Mouse (Mus musculus) testis, postnatal 14 days (tissue): ENCODE data around the gene Mllt3.

ENCODE experiments used
- DNase-seq: peaks from one replicate; pipeline ENCODE4 v3.0.0; 2021; ENCODE audit warnings: low spot score

Gene Mllt3

GRCm38 (mm10) chr4:87823623-87824022, 209.5 kb downstream of the Mllt3 start:
- no peak for DNase-seq

GRCm38 (mm10) chr4:87823191-87823590, 210.0 kb downstream of the Mllt3 start:
- no peak for DNase-seq

DNA sequence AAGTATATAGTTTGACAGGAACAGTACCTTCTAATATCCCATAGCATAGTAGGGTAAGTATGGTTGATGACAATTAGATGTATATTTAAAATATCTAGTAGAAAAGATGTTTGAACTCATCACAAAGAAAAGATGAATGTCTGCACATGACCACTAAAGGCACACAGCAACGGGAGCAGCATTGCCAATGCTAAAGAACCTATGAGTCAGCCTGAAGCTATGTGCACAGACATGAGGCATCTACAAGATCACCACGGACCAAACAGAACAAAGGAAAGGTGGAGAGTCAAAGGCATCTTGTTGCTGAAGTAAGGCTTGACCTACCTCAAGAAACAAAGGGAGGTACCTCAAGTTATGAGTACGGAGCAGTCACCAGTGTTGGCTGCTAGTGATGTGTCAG, 212.3 kb downstream of the Mllt3 start:
- no peak for DNase-seq

- no peak for DNase-seq
These were observed 214.0 kb downstream of the Mllt3 start for GRCm38 (mm10) chr4:87819182-87819581.

DNA sequence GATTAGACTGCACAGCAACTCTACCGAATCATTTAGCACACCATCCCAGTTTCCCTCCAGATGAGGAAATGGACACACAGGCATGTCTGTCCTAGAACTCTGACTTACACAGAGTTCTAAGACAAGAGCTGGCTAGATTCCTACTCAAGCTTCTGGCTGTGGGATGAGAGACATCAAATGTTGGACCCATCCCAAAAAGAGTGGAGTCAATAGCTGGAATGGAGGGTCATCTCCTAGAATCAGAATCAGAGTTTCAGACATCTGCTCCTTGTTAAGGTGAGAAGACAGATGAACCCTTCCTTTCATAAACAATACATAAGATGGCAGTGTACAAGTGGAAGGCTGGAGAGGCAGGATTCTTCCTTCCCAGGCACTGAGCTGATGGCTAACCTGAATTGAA, 214.9 kb downstream of the Mllt3 start:
- DNase-seq = no peak

GRCm38 (mm10) chr4:87815465-87816108, 217.6 kb downstream of the Mllt3 start:
- DNase-seq = no peak

DNA sequence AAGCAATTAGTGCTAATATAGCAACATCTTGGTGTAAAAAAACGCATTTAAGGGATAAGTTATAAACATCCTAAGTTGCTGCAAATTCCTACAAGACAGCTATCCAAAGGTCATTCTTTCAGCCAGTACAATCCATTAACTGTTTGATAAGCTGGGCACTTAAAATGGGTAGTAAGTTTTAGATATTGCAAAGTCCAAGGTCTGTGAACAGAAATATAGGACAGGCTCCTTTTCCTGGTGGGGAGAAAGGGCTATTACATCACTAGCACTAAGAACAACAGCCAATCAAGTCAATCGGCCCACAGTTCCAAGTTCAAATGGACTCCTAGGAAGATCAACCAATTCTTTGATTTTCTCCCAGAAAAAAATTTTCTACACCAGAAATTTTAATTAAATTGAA, 221.3 kb downstream of the Mllt3 start:
- no peak for DNase-seq

- DNase-seq = no peak
These were observed 226.8 kb downstream of the Mllt3 start for GRCm38 (mm10) chr4:87806196-87806987.

DNA sequence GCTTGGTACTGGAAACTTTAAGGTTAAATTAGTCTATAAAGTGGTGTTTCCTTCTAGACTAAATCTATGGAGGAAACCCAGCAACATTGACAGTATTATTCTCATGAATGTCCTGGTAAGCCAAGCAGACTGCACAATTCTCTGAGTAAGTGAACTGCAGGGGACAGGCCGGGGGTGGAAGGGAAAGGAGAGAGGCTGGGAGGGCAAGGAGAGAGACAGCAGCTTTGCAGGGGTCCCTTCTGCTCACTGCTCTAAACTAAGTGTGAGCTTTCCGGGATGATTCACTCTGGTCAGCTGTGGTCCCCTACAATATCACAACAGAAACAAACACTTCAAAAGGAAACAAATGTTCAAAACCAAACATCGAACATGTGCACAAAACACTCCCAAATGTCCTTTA, 228.6 kb downstream of the Mllt3 start:
- no peak for DNase-seq

- no peak for DNase-seq
These were observed 229.9 kb downstream of the Mllt3 start for GRCm38 (mm10) chr4:87803313-87803712.

GRCm38 (mm10) chr4:87802140-87802539, 231.0 kb downstream of the Mllt3 start:
- no peak for DNase-seq

DNA sequence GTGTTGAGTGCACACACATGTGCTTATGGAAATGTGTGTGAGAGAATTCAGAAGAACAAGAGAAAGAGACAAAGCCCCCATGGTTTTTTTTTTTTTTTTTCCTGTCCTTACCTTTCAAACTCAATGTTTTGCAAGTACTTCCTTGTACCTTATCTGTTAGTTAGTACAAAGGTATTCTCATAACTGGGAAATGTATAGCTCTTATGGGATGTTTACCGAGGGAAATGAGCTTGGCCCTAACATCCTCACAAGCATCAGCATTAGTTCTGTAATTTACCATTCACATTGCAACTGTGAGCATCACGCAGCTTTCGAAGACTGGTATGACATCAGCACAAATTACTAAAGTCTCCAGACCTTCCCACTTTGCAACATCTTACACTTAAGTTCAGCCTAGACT, 231.8 kb downstream of the Mllt3 start:
- DNase-seq = no peak

DNA sequence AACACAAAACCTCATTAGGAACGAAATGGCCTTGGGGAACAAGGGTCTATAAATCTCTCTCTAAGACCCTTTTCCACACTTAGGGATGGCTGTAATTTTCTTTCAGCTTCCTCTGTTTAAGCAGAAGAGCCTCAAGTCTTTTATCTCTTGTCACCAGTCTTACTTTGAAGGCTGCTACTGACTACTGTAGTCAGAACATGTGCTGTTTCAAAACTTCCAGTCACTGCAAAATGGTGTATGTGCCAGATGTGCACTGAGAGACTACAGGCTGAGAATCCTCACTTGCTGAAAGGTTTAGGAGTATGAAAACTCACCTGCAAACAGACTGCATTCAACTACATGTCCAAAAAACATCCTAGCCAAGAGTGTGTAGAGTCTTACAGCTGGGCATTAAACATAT, 232.9 kb downstream of the Mllt3 start:
- DNase-seq = no peak

DNA sequence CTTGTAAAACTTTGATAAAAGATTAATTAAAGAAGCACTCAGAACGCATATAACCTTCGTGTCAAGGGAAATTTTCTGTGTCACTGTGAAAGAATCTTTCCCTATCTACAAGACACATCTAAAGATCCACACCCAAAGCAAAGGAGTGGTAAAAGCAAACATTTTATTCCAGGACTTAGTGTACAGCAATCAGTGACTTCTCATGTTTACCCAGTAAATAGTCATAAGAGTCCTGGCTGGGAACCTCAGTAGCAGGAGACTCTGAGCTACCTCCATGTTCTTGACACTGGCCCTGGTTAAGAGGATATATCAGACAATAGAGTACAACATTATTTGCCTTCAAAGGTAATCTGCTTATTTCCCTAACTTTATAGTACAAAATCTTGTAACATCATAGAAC, 233.7 kb downstream of the Mllt3 start:
- DNase-seq = no peak

DNA sequence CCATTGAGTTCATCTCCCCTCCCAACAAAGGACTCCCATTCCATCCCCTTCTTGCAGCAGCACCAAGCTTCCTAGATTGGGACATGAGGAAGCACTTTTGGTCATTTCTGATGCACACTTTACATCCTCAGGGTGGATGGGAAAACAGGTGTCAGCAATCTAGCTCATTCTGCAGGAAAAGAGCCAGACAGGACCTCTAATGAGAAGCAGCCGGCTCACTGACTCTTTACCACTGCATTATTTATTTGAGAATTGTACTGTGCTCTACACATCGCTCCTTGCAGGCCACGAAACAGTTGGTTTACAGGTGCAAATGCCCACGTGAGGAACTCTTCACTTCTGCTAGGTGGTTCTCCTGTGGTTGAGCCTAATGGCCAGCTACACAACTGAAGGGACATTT, 237.9 kb downstream of the Mllt3 start:
- no peak for DNase-seq

DNA sequence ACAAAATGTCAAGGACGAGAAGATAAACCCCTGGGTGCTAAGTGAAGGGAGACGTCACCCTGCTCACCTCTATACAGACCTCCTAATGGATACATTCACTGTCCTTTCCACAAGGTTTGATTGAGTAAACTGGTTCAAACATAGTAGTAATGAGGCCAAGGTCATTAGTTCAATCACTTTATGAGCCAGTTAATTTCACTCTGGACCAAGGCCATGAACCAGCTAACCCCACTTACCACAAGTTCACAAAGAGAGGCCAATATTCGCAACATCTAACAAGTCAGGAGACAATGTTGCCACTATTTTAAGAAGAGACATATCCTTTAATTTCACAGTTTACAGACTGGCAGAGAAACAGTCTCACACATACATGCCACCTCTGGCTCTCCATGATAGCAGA, 238.9 kb downstream of the Mllt3 start:
- no peak for DNase-seq

DNA sequence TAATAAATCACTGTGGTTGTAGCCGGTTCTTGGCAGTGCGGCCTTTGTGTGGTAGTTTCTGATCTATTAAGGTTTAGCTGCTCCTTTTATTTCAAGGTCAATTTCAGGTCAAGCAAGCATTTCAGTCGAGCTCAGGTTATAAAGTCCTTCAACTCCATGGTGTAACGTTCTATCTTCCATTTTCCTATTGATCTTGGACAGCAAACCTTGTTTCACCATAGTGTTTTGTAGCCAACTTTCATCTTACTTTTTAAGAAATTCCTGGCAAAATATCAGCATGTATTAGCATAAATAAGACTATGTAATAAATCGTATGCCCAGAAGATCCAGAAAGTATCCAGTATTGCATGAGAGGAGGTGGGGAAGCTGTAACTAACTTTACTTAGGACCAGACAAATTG, 240.7 kb downstream of the Mllt3 start:
- DNase-seq = no peak

DNA sequence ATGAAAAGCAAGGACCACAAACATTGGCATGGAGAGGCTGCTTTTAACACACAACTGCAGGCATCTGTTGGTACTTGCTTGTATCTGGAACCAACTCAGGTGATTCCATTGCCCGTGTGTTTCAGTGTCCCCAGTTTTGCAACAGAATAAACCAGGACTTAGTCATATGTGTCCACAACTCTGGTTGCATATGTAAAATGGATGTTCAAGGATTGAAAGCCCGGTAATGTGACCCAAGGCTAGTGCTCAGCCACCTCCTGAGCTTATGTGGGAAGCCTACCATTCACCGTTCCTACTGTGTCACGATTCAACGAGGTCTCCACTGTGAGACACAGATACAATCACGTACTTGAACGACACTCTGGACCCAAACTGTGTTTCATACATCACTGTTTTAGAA, 243.7 kb downstream of the Mllt3 start:
- DNase-seq = no peak

DNA sequence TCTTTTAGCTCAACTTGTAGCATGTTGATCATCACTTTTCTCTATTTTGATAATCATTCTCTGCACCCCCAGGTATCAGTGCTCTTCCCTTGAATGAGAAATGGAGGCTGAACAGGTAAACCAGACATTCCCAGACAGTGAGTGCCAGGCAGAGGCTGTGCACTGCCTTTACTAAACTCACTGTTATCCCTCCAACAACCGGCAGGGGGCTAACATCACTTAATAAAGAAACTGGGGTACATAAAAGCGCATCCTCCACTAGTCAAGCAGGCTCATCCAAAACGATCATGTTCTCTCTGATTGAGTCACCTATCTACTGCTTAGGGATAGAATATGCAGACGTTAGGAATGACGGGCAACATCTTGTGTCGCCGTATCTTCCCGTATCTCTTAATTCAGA, 244.5 kb downstream of the Mllt3 start:
- no peak for DNase-seq

DNA sequence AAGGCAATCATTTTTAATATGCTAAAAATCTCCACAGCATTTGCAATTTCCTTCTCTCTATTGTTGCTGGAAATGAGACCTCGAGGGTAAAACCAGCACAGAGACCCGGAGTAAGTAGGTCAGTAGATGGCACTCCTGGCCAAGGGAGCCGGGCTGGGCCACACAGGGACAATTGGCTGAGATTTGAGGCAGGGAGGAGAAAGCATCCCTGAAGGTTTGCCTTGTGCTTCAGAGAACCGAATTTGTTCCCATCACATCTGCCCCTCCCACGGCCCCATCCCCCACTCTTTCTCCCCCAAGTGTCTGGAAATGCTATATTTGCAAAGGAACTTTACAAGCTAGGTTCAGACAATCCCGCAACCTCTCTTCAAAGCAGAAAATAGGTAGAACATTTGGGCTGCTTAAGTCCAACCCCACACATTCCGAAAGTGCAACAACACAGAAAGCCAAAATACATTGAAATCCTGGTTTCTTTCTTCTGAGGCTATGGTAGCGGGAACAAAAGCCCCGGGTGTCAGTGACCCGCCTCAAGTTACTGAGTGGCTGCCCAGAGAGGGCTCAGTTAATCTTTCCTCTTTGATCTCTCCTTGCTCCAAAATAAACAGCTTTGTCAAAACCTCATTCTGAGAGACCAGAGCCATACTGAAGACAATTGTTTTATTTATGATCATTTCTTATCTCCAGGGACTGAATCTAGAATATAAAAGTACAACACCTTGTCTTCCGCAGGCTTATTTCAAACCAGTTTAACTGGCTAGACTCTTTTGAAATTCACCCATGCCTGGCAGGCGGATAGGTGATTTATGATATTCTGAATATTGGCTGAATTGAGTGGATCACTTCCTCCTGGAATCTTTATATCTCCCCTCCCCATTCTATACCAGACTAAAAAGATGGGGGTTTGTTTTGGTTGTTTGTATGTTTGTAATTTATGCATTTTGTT, 247.8 kb downstream of the Mllt3 start:
- DNase-seq = peak; percentile 22

- no peak for DNase-seq
These were observed 249.4 kb downstream of the Mllt3 start for GRCm38 (mm10) chr4:87783809-87784208.

GRCm38 (mm10) chr4:87781971-87782370, 251.2 kb downstream of the Mllt3 start:
- no peak for DNase-seq

- no peak for DNase-seq
These were observed 257.4 kb downstream of the Mllt3 start for GRCm38 (mm10) chr4:87775721-87776120.
